Mouse (Mus musculus) intestine, postnatal 0 days (tissue): ENCODE data around the gene Pcdh9. TPM values are rescaled to one million over a fixed set of nuclear protein-coding genes. Genes with fewer than 3 reads are reported as not detected.

Experiments
- ATAC-seq: fragments of 200-750 bp; cut with Nextera tagmentation; 2 replicates; pipeline ENCODE4 v1.8.0; 2017; ENCODE audit warnings: mild to moderate bottlenecking, moderate TSS enrichment, moderate library complexity
- H3K27ac ChIP-seq: fragments of 300-500 bp; sonication (generic); 2 replicates; pipeline ENCODE4 v1.5.1; 2014; ENCODE audit warnings: mild to moderate bottlenecking, low read depth, low read length, moderate library complexity
- H3K27me3 ChIP-seq: fragments of 300-500 bp; sonication (generic); replicated peaks from 2 replicates; pipeline ENCODE4 v1.6.1; 2014; ENCODE audit warnings: low read length, mixed read lengths; ENCODE audit not compliant: control insufficient read depth, insufficient read depth
- H3K36me3 ChIP-seq: fragments of 300-500 bp; sonication (generic); 2 replicates; pipeline ENCODE4 v1.6.1; 2014; ENCODE audit warnings: mild to moderate bottlenecking, moderate library complexity; ENCODE audit not compliant: control insufficient read depth, insufficient read depth
- H3K4me1 ChIP-seq: fragments of 300-500 bp; sonication (generic); replicated peaks from 2 replicates; pipeline ENCODE4 v1.6.1; 2014; ENCODE audit warnings: antibody characterized with exemption, low read length, mixed read lengths; ENCODE audit not compliant: control insufficient read depth, insufficient read depth
- H3K4me2 ChIP-seq: fragments of 300-500 bp; sonication (generic); replicated peaks from 2 replicates; pipeline ENCODE4 v1.6.1; 2014; ENCODE audit warnings: low read depth, mild to moderate bottlenecking, moderate library complexity
- H3K4me3 ChIP-seq: fragments of 300-500 bp; sonication (generic); 2 replicates; pipeline ENCODE4 v1.5.1; 2014; ENCODE audit warnings: low read depth, low read length
- H3K9ac ChIP-seq: fragments of 300-500 bp; sonication (generic); 2 replicates; pipeline ENCODE4 v1.6.1; 2014; ENCODE audit warnings: mild to moderate bottlenecking, low read depth, low read length
- H3K9me3 ChIP-seq: fragments of 300-500 bp; sonication (generic); 2 replicates; pipeline ENCODE4 v1.6.1; 2016; ENCODE audit warnings: mixed run types; ENCODE audit not compliant: control insufficient read depth
- CTCF ChIP-seq: sonication (generic); IDR thresholded peaks from 2 replicates; pipeline ENCODE4 v1.5.1; 2016; ENCODE audit warnings: low read depth, mild to moderate bottlenecking, control low read depth, antibody characterized with exemption, moderate library complexity
- WGBS: fragments of 180-500 bp; shearing (Covaris S2); extraction: QIAGEN DNeasy Blood & Tissue Kit; methylation state at CpG from one replicate; pipeline ENCODE4 v1.1.7; 2014; 5-methylcytosine and 5-hydroxymethylcytosine counted together
- polyA plus RNA-seq: library from polyadenylated mRNA; unstranded; fragments of >200 nt; fragmentation: Nextera tagmentation; extraction: Ambion mirVana; gene quantifications from 2 replicates; pipeline ENCODE4 v1.2.1, GENCODE M21; 2015

The Pcdh9 gene
- polyA plus RNA-seq, 1 experiment from 2014 or later = 3.6 TPM

DNA sequence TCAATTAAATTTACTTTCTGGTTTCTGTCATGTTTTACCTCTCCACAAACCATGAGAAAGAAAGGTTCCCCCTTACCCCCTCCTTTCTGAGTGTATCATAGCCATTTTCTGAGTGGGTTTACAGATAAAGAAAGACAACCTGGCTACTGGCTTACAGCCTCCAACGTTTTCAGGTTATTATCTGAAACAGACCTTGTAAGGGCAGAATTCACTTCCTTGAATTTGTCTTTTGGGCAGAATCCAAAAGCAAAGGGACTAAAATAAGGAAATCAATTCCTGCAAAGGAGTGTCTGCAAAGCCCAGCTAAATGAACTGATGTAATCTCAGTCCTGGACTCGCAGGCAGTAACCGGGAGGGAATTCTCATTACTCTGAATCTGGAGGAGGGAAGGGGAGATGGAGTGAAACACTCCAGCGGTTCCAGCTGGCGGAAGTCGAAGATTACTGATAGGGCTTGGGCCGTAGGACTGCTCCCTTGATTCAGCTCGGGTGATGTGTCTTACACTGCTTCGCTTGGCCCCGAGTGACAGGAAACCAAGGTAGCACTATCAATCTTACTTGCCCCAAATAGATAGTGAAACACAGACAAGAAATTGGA lies 156.3 kb downstream of the Pcdh9 start:
- no peaks in the 10 kb centered on the region for H3K27me3 ChIP-seq
- no peaks in the 10 kb centered on the region for H3K36me3 ChIP-seq
- no peak overlapping the region for H3K9ac ChIP-seq
- no peak overlapping the region for H3K27ac ChIP-seq
- no peak for TF ChIP-seq CTCF
- no peaks in the 10 kb centered on the region for H3K9me3 ChIP-seq
- ATAC-seq = no peak
- 52% methylated on average over 10 of the region's 10 CpGs for WGBS
- no peaks in the 10 kb centered on the region for H3K4me1 ChIP-seq
- H3K4me3 ChIP-seq = no peak overlapping the region
- no peak overlapping the region for H3K4me2 ChIP-seq

GRCm38 (mm10) chr14:93725798-93726197 lies 164.7 kb downstream of the Pcdh9 start:
- no peak overlapping the region for H3K27ac ChIP-seq
- no peak overlapping the region for H3K9ac ChIP-seq
- H3K36me3 ChIP-seq = no peaks in the 10 kb centered on the region
- WGBS = 54% methylated on average over 1 of the region's 1 CpGs
- no peak overlapping the region for H3K4me2 ChIP-seq
- H3K27me3 ChIP-seq = no peaks in the 10 kb centered on the region
- ATAC-seq = no peak
- no peak overlapping the region for H3K4me3 ChIP-seq
- TF ChIP-seq CTCF = no peak
- H3K4me1 ChIP-seq = no peaks in the 10 kb centered on the region
- H3K9me3 ChIP-seq = no peaks in the 10 kb centered on the region

DNA sequence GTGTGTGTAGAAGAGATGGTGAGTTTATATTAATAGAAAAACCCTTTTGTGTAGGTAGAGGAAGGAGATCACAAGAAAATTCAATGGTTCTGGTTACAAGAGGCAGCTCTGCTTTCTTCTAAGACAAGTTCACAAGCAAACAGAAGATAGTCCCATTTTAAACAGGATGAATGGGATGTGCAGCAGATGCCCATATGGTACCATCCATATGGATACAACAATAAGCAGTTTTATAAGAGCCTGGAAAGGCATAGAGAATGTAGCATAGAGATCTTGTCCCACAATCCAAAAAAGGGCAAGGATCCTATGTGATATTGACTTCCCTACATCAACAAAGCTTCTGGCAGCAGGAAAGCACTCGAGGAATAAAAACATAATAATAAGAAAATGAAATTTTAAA lies 171.3 kb downstream of the Pcdh9 start:
- Histone ChIP-seq H3K9ac (no peak overlapping the region), H3K4me2 (no peak overlapping the region), H3K4me1 (no peaks in the 10 kb centered on the region), H3K4me3 (no peak overlapping the region), H3K9me3 (no peaks in the 10 kb centered on the region), H3K27ac (no peak overlapping the region), H3K36me3 (no peaks in the 10 kb centered on the region), H3K27me3 (no peaks in the 10 kb centered on the region)
- WGBS = 61% methylated on average over 1 of the region's 1 CpGs
- no peak for ATAC-seq
- no peak for TF ChIP-seq CTCF

GRCm38 (mm10) chr14:93713250-93713935 lies 177.1 kb downstream of the Pcdh9 start:
- no peak overlapping the region for H3K9ac ChIP-seq
- no peak overlapping the region for H3K4me3 ChIP-seq
- TF ChIP-seq CTCF = no peak
- WGBS = 65% methylated on average over 12 of the region's 12 CpGs
- H3K36me3 ChIP-seq = no peaks in the 10 kb centered on the region
- H3K4me2 ChIP-seq = no peak overlapping the region
- no peaks in the 10 kb centered on the region for H3K9me3 ChIP-seq
- no peaks in the 10 kb centered on the region for H3K4me1 ChIP-seq
- H3K27ac ChIP-seq = no peak overlapping the region
- H3K27me3 ChIP-seq = no peaks in the 10 kb centered on the region
- no peak for ATAC-seq

DNA sequence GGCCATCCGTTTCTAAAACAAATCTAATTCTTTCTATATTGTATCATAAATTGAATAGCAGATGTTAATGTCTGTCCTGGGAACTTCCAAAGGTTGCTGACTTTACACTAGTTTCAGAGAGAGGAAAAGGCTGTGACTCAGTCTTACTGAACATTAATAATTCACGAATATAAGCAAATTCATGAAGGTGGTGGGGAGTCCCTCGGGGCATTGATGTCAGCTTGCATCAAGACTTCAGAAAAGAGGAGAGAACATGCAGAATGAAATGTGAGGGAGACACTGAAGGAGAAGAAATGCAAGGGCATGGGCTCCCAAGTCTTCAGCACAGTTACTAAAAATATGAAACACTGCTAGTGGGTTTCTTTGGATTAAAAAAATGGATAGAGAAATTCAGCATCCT lies 181.8 kb downstream of the Pcdh9 start:
- H3K36me3 ChIP-seq = no peaks in the 10 kb centered on the region
- H3K4me2 ChIP-seq = no peak overlapping the region
- TF ChIP-seq CTCF = no peak
- H3K4me1 ChIP-seq = no peaks in the 10 kb centered on the region
- no peaks in the 10 kb centered on the region for H3K9me3 ChIP-seq
- ATAC-seq = no peak
- H3K4me3 ChIP-seq = no peak overlapping the region
- WGBS = 74% methylated on average over 3 of the region's 3 CpGs
- no peak overlapping the region for H3K27ac ChIP-seq
- no peaks in the 10 kb centered on the region for H3K27me3 ChIP-seq
- H3K9ac ChIP-seq = no peak overlapping the region

- H3K4me3 ChIP-seq = no peak overlapping the region
- H3K4me2 ChIP-seq = no peak overlapping the region
- WGBS = 59% methylated on average over 12 of the region's 12 CpGs
- H3K27me3 ChIP-seq = no peaks in the 10 kb centered on the region
- no peaks in the 10 kb centered on the region for H3K4me1 ChIP-seq
- H3K9ac ChIP-seq = no peak overlapping the region
- ATAC-seq = no peak
- H3K36me3 ChIP-seq = no peaks in the 10 kb centered on the region
- H3K27ac ChIP-seq = no peak overlapping the region
- no peaks in the 10 kb centered on the region for H3K9me3 ChIP-seq
- TF ChIP-seq CTCF = no peak
These were observed 188.9 kb downstream of the Pcdh9 start for GRCm38 (mm10) chr14:93701385-93702101.
